ENCODE assay signal across 17 mouse cellular contexts in genomic region chr1:161140026-161140762, GRCm38 (mm10). TPM values are rescaled to one million over a fixed set of nuclear protein-coding genes. Genes with fewer than 3 reads are reported as not detected.
DNase-seq lines count a peak whose midpoint lies in the region; ATAC-seq and TF ChIP-seq lines count a peak whose summit lies in the region.
"Had no signal": no experiment of that assay in that cellular context is flagged by ENCODE, and none has a peak within 500 bp of the region (broad histone marks: within the 10 kb centered on the region; RNA-seq: fewer than 3 reads in every experiment).

No protein-coding gene starts in this region.

- H3K4me2 ChIP-seq in kidney, embryonic 15.5 days = no peak overlapping the region
- no peak overlapping the region for H3K4me2 ChIP-seq in kidney, embryonic 14.5 days (replicated peaks; ENCODE audit: low read depth, low read length)
- no peak overlapping the region for H3K4me2 ChIP-seq in liver, postnatal 0 days (ENCODE audit: low read depth, low read length)
- no peak overlapping the region for H3K4me2 ChIP-seq in forebrain, embryonic 11.5 days (ENCODE audit: low read depth, low read length, severe bottlenecking)
- H3K4me2 ChIP-seq: hindbrain, embryonic 15.5 days; neural tube, embryonic 12.5 days had no signal

- intact Hi-C loops in left cerebral cortex, postnatal 14 days (cut with DNase I) = no loop called here

- no peak overlapping the region for H3K27ac ChIP-seq in kidney, embryonic 15.5 days
- H3K27ac ChIP-seq in kidney, embryonic 14.5 days (ENCODE audit: low read depth, low read length) = no peak overlapping the region
- no peak overlapping the region for H3K27ac ChIP-seq in liver, postnatal 0 days (ENCODE audit: low read depth)
- H3K27ac ChIP-seq in forebrain, embryonic 11.5 days (ENCODE audit: low read depth, low read length) = no peak overlapping the region
- H3K27ac ChIP-seq: hindbrain, embryonic 15.5 days; neural tube, embryonic 12.5 days had no signal

- H3K9me3 ChIP-seq in kidney, embryonic 15.5 days (replicated peaks) = no peaks in the 10 kb centered on the region
- H3K9me3 ChIP-seq in kidney, embryonic 14.5 days (ENCODE audit: control insufficient read depth, low read length) = no peaks in the 10 kb centered on the region
- no peaks in the 10 kb centered on the region for H3K9me3 ChIP-seq in liver, postnatal 0 days (ENCODE audit: low read length)
- no peaks in the 10 kb centered on the region for H3K9me3 ChIP-seq in forebrain, embryonic 11.5 days (ENCODE audit: control insufficient read depth, low read length)
- H3K9me3 ChIP-seq: G1E; hindbrain, embryonic 15.5 days; neural tube, embryonic 12.5 days had no signal

- TF ChIP-seq EP300 in liver, postnatal 0 days (IDR thresholded peaks at IDR 0.05; ENCODE audit: low read depth) = no peak

- H3K36me3 ChIP-seq in kidney, embryonic 15.5 days = no peaks in the 10 kb centered on the region
- no peaks in the 10 kb centered on the region for H3K36me3 ChIP-seq in kidney, embryonic 14.5 days (ENCODE audit: control insufficient read depth, insufficient read depth, low read length)
- no peaks in the 10 kb centered on the region for H3K36me3 ChIP-seq in liver, postnatal 0 days (replicated peaks; ENCODE audit: insufficient read depth, low read length)
- H3K36me3 ChIP-seq in forebrain, embryonic 11.5 days (ENCODE audit: control insufficient read depth, insufficient read depth, low read length) = no peaks in the 10 kb centered on the region
- H3K36me3 ChIP-seq: G1E; hindbrain, embryonic 15.5 days; neural tube, embryonic 12.5 days had no signal

- ATAC-seq in kidney, embryonic 15.5 days (replicated peaks; ENCODE audit: low FRiP score) = 0 out of 2 replicates have a peak, but pooled peaks have one; percentile 41
- no peak for ATAC-seq in kidney, embryonic 14.5 days (ENCODE audit: low FRiP score, low TSS enrichment)
- no peak for ATAC-seq in liver, postnatal 0 days
- no peak for ATAC-seq in forebrain, embryonic 11.5 days (replicated peaks; ENCODE audit: low FRiP score)
- ATAC-seq: midbrain, embryonic 16.5 days had no signal

- DNase-seq in A20 (ENCODE audit: low read depth, low spot score) (peak; percentile 42), R1 (ENCODE audit: low read depth, low spot score) (peak; percentile 79)
- no peak for DNase-seq in liver, postnatal 0 days
- no peak for DNase-seq in cerebellum, postnatal 36 days
- DNase-seq in forebrain, embryonic 11.5 days (ENCODE audit: low spot score) = no peak
- DNase-seq in left cerebral cortex, postnatal 14 days (ENCODE audit: low spot score in 2 of 2) = no peak
- DNase-seq: gastrocnemius, postnatal 25 days; lung, postnatal 4 days; spleen, adult 18-20 months had no signal

- peak; percentile 35 for TF ChIP-seq CTCF in liver, postnatal 0 days (IDR thresholded peaks at IDR 0.05; ENCODE audit: low read depth)

- H3K4me1 ChIP-seq in kidney, embryonic 15.5 days = peaks cover 10% of the 10 kb centered on the region
- no peaks in the 10 kb centered on the region for H3K4me1 ChIP-seq in kidney, embryonic 14.5 days (ENCODE audit: control insufficient read depth, insufficient read depth, low read length)
- no peaks in the 10 kb centered on the region for H3K4me1 ChIP-seq in liver, postnatal 0 days (ENCODE audit: insufficient read depth)
- H3K4me1 ChIP-seq in forebrain, embryonic 11.5 days (replicated peaks; ENCODE audit: control insufficient read depth, insufficient read depth, low read length) = peaks cover 3% of the 10 kb centered on the region; the same call in 1 of the 2 replicates

- no peak overlapping the region for H3K4me3 ChIP-seq in kidney, embryonic 15.5 days (replicated peaks)
- H3K4me3 ChIP-seq in kidney, embryonic 14.5 days (ENCODE audit: low read length) = no peak overlapping the region
- H3K4me3 ChIP-seq in liver, postnatal 0 days (ENCODE audit: low read depth, low read length) = no peak overlapping the region
- H3K4me3 ChIP-seq in forebrain, embryonic 11.5 days (ENCODE audit: low read depth, low read length) = no peak overlapping the region
- H3K4me3 ChIP-seq: hindbrain, embryonic 15.5 days; neural tube, embryonic 12.5 days had no signal

- no peak overlapping the region for H3K9ac ChIP-seq in kidney, embryonic 15.5 days
- no peak overlapping the region for H3K9ac ChIP-seq in kidney, embryonic 14.5 days (ENCODE audit: low read depth, low read length)
- no peak overlapping the region for H3K9ac ChIP-seq in liver, postnatal 0 days (replicated peaks)
- H3K9ac ChIP-seq in forebrain, embryonic 11.5 days (ENCODE audit: low read length) = no peak overlapping the region
- H3K9ac ChIP-seq: hindbrain, embryonic 15.5 days; neural tube, embryonic 12.5 days had no signal

- no peaks in the 10 kb centered on the region for H3K27me3 ChIP-seq in kidney, embryonic 15.5 days
- H3K27me3 ChIP-seq in kidney, embryonic 14.5 days (ENCODE audit: control insufficient read depth, insufficient read depth, low read length) = no peaks in the 10 kb centered on the region
- 0 out of 2 replicates have a peak, but pooled peaks cover 7% of the 10 kb centered on the region for H3K27me3 ChIP-seq in liver, postnatal 0 days (ENCODE audit: insufficient read depth, low read length)
- H3K27me3 ChIP-seq in forebrain, embryonic 11.5 days (ENCODE audit: control insufficient read depth, insufficient read depth, low read length) = no peaks in the 10 kb centered on the region
- H3K27me3 ChIP-seq: hindbrain, embryonic 15.5 days; neural tube, embryonic 12.5 days had no signal

- 82% methylated on average over 9 of the region's 9 CpGs for WGBS in kidney, embryonic 15.5 days
- WGBS in kidney, embryonic 14.5 days = 84% methylated on average over 9 of the region's 9 CpGs
- WGBS in liver, postnatal 0 days (ENCODE audit: insufficient replicate concordance) = 79% methylated on average over 9 of the region's 9 CpGs
- 85% methylated on average over 9 of the region's 9 CpGs for WGBS in forebrain, embryonic 11.5 days

RNA-seq across cellular contexts. Expression of gene Ankrd45, which starts 2.3 kb away (rescaled TPM):
- 5.1 and 5.5 TPM in 2 replicates for polyA plus RNA-seq in kidney, embryonic 15.5 days (2015; fragmentation: Nextera tagmentation; extraction: Ambion mirVana)
- polyA plus RNA-seq in kidney, embryonic 14.5 days (2014; fragmentation: Nextera tagmentation; extraction: Ambion mirVana) = 5.1 and 5.9 TPM in 2 replicates
- polyA plus RNA-seq in liver, postnatal 0 days (2015; fragmentation: Nextera tagmentation; extraction: Ambion mirVana) = not detected in 2 replicates
- 8.0 and 8.5 TPM in 2 replicates for polyA plus RNA-seq in forebrain, embryonic 11.5 days (2014; fragmentation: Nextera tagmentation; extraction: Ambion mirVana)
- total RNA-seq in left cerebral cortex, postnatal 14 days (2021) = 10 to 100 TPM; 37.0 to 39.0 TPM
- total RNA-seq: gastrocnemius, postnatal 25 days had no signal
- polyA plus RNA-seq: G1E had no signal

RNA-seq across cellular contexts. Expression of gene Klhl20, which starts 8.9 kb away (rescaled TPM):
- polyA plus RNA-seq in kidney, embryonic 15.5 days (2015; fragmentation: Nextera tagmentation; extraction: Ambion mirVana) = 15.7 and 17.4 TPM in 2 replicates
- 10.6 and 17.2 TPM in 2 replicates for polyA plus RNA-seq in kidney, embryonic 14.5 days (2014; fragmentation: Nextera tagmentation; extraction: Ambion mirVana)
- 3.6 and 3.9 TPM in 2 replicates for polyA plus RNA-seq in liver, postnatal 0 days (2015; fragmentation: Nextera tagmentation; extraction: Ambion mirVana)
- 18.6 and 20.1 TPM in 2 replicates for polyA plus RNA-seq in forebrain, embryonic 11.5 days (2014; fragmentation: Nextera tagmentation; extraction: Ambion mirVana)
- 10 to 100 TPM; 17.6 to 18.1 TPM for total RNA-seq in left cerebral cortex, postnatal 14 days (2021)

RNA-seq across cellular contexts. Expression of gene Tex50, which starts 18.9 kb away (rescaled TPM):
- polyA plus RNA-seq in kidney, embryonic 15.5 days (2015; fragmentation: Nextera tagmentation; extraction: Ambion mirVana) = 0.27 and 0.32 TPM in 2 replicates
- polyA plus RNA-seq in kidney, embryonic 14.5 days (2014; fragmentation: Nextera tagmentation; extraction: Ambion mirVana) = 0.45 and 0.63 TPM in 2 replicates
- polyA plus RNA-seq in liver, postnatal 0 days (2015; fragmentation: Nextera tagmentation; extraction: Ambion mirVana) = not detected in 2 replicates
- polyA plus RNA-seq in forebrain, embryonic 11.5 days (2014; fragmentation: Nextera tagmentation; extraction: Ambion mirVana) = 0.23 and 0.36 TPM in 2 replicates
- not detected for total RNA-seq in left cerebral cortex, postnatal 14 days (2021)
- total RNA-seq: G1E; gastrocnemius, postnatal 25 days had no signal
- polyA plus RNA-seq: cortical plate, adult 2 months; G1E; limb, embryonic 14.5 days had no signal

Comparison
In these comparisons a context has a peak if more than half of its experiments do, and no peak if none do; other contexts are left out.
1. DNase-seq: peak in A20 (single experiment) and R1 (single experiment); none in liver, postnatal 0 days (single experiment), cerebellum, postnatal 36 days (0 of 2), forebrain, embryonic 11.5 days (single experiment) and left cerebral cortex, postnatal 14 days (0 of 2).